ENCODE assay signal across 10 mouse cellular contexts in the genomic region with DNA sequence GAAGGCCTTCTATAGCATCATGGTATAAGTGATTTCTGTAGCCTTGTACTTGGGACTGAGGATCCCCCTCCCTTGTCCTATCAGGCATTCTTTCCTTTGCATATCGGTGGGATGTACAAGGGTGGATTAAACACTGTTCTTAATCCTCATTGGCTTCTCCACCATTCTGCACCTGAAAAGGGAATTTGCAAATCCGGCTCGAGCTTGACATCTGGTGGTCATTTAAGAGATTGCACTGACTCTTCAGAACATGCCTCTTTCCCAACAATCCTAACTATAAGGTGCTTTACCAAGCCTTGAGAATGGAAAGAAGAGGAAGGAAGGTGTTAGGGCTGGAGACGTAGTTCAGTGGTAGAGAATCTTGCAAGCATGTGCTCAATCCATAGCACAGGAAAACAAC. TPM values are rescaled to one million over a fixed set of nuclear protein-coding genes. Genes with fewer than 3 reads are reported as not detected.
DNase-seq lines count a peak whose midpoint lies in the region; ATAC-seq lines count a peak whose summit lies in the region.
"Had no signal": no experiment of that assay in that cellular context is flagged by ENCODE, and none has a peak within 500 bp of the region (broad histone marks: within the 10 kb centered on the region; RNA-seq: fewer than 3 reads in every experiment).

No protein-coding gene starts in this region.

- WGBS in embryonic facial prominence, embryonic 10.5 days = 16% methylated on average over 4 of the region's 4 CpGs
- WGBS in large intestine, adult 2 months = 8% methylated on average over 4 of the region's 4 CpGs

- H3K4me3 ChIP-seq in embryonic facial prominence, embryonic 10.5 days = no peak overlapping the region
- H3K4me3 ChIP-seq: heart, embryonic 15.5 days; myocyte had no signal

- peaks cover 28% of the 10 kb centered on the region for H3K36me3 ChIP-seq in embryonic facial prominence, embryonic 10.5 days (replicated peaks)

- H3K4me1 ChIP-seq in embryonic facial prominence, embryonic 10.5 days = peaks cover 5% of the 10 kb centered on the region; the same call in 1 of the 2 replicates

- H3K9me3 ChIP-seq in embryonic facial prominence, embryonic 10.5 days = peaks cover 41% of the 10 kb centered on the region

- no peak overlapping the region for H3K27ac ChIP-seq in embryonic facial prominence, embryonic 10.5 days (replicated peaks)
- H3K27ac ChIP-seq: heart, embryonic 15.5 days had no signal

- no peak for ATAC-seq in erythroblast, adult 5-6 weeks (replicated peaks; ENCODE audit: low FRiP score, poor library complexity, severe bottlenecking)

- H3K27me3 ChIP-seq in embryonic facial prominence, embryonic 10.5 days (replicated peaks; ENCODE audit: low read depth, poor library complexity, severe bottlenecking) = peaks cover 7% of the 10 kb centered on the region
- H3K27me3 ChIP-seq: heart, embryonic 15.5 days had no signal

- peak; percentile 48 for DNase-seq in heart, adult 11 months
- DNase-seq in heart, postnatal 25 days (ENCODE audit: low spot score) = no peak
- peak; percentile 33 for DNase-seq in urinary bladder, postnatal 25 days (ENCODE audit: low spot score)
- DNase-seq in urinary bladder, postnatal 36 days (ENCODE audit: low spot score in 2 of 2) = no peak
- peak; percentile 54 for DNase-seq in embryonic facial prominence, embryonic 10.5 days (ENCODE audit: low spot score)
- DNase-seq in large intestine, adult 2 months (ENCODE audit: low read depth, low spot score) = peak; percentile 29
- peak; percentile 65 for DNase-seq in lung, postnatal 10 days

- intact Hi-C loops in heart, postnatal 25 days (cut with DNase I) = loop anchor here (1.0 to 5.0 kb wide), 4 partner anchors 62 to 340 kb away; no protein-coding TSS in a partner anchor

RNA-seq across cellular contexts. Expression of a gene that starts 2.4 kb away (rescaled TPM):
- total RNA-seq in heart, postnatal 25 days (2021) = not detected
- not detected in 2 replicates for polyA plus RNA-seq in embryonic facial prominence, embryonic 10.5 days (2016; fragmentation: Nextera tagmentation; extraction: Ambion mirVana)
- polyA plus RNA-seq in large intestine, adult 2 months (2012; rRNA removed) = 0.15 TPM in 1 of 2 replicates, not detected in the other
- not detected in 2 replicates for total RNA-seq in erythroblast, adult 5-6 weeks (2015; ENCODE audit: low replicate concordance)
- not detected in 2 replicates for total RNA-seq in erythroblast, adult 5-6 weeks (2017; ENCODE audit: low replicate concordance)
- polyA plus RNA-seq: heart, embryonic 15.5 days had no signal

RNA-seq across cellular contexts. Expression of a gene that starts 5.5 kb away (rescaled TPM):
- total RNA-seq in heart, postnatal 25 days (2021) = 100 to 1,000 TPM; 131 to 156 TPM
- 360 and 378 TPM in 2 replicates for polyA plus RNA-seq in embryonic facial prominence, embryonic 10.5 days (2016; fragmentation: Nextera tagmentation; extraction: Ambion mirVana)
- 11.4 and 30.5 TPM in 2 replicates for polyA plus RNA-seq in large intestine, adult 2 months (2012; rRNA removed)
- total RNA-seq in erythroblast, adult 5-6 weeks (2015; ENCODE audit: low replicate concordance) = not detected in 2 replicates
- total RNA-seq in erythroblast, adult 5-6 weeks (2017; ENCODE audit: low replicate concordance) = not detected in 2 replicates

Comparison
In these comparisons a context has a peak if more than half of its experiments do, and no peak if none do; other contexts are left out.
1. DNase-seq: peak in heart, adult 11 months (single experiment), urinary bladder, postnatal 25 days (single experiment), embryonic facial prominence, embryonic 10.5 days (single experiment), large intestine, adult 2 months (single experiment) and lung, postnatal 10 days (single experiment); none in heart, postnatal 25 days (single experiment) and urinary bladder, postnatal 36 days (0 of 2).
2. RNA of a gene that starts 5.5 kb away (total RNA-seq): 131 to 156 TPM in heart, postnatal 25 days; not detected in erythroblast, adult 5-6 weeks; every median in the first group is over 100 times any median in the second.